ENCODE assay signal across 8 mouse cellular contexts in genomic region chr5:36795647-36796295, GRCm38 (mm10). TPM values are rescaled to one million over a fixed set of nuclear protein-coding genes. Genes with fewer than 3 reads are reported as not detected.
DNase-seq lines count a peak whose midpoint lies in the region; ATAC-seq lines count a peak whose summit lies in the region.
"Not testable (repeated sequence)": the region's sequence is repeated elsewhere in the genome, so short reads cannot be mapped to it uniquely, and the experiment has no call there.

No protein-coding gene starts in this region.

- peak; percentile 24 for ATAC-seq in inflammation-experienced regulatory T-cells, adult 6 months
- peak; percentile 19 for ATAC-seq in megakaryocyte, adult 5-6 weeks (ENCODE audit: poor library complexity, severe bottlenecking)

- DNase-seq in adrenal gland, adult 18-20 months (ENCODE audit: low spot score in 2 of 2) = peak; percentile 72
- DNase-seq in embryo, embryonic 10.5 days (ENCODE audit: low spot score) = peak; percentile 75
- peak; percentile 77 for DNase-seq in gastrocnemius, postnatal 14 days
- peak; percentile 39 to 67 for DNase-seq in left cerebral cortex, adult 9 months (ENCODE audit: low spot score in 2 of 2)
- peak; percentile 79 to 84 for DNase-seq in right cerebral cortex, postnatal 10 days (ENCODE audit: low spot score in 2 of 2)
- peak; percentile 68 for DNase-seq in urinary bladder, postnatal 14 days (ENCODE audit: low spot score)

- intact Hi-C loops in gastrocnemius, postnatal 14 days (cut with DNase I; ENCODE audit: low total_unique reads) = not testable (repeated sequence)

RNA-seq across cellular contexts. Expression of gene Mrfap1, which starts 0.8 kb away (rescaled TPM):
- 100 to 1,000 TPM; 581 to 655 TPM for total RNA-seq in adrenal gland, adult 18-20 months (2021)
- 100 to 1,000 TPM; 264 to 293 TPM for total RNA-seq in gastrocnemius, postnatal 14 days (2021)
- 10 to 100 TPM; 78.5 to 96.4 (median 94.8) TPM for polyA plus RNA-seq in inflammation-experienced regulatory T-cells, adult 6 months (2017; shearing (Covaris generic))
- total RNA-seq in megakaryocyte, adult 5-6 weeks (2015) = 194 and 201 TPM in 2 replicates
- 227 and 275 TPM in 2 replicates for total RNA-seq in megakaryocyte, adult 5-6 weeks (2017)

RNA-seq across cellular contexts. Expression of gene Man2b2, which starts 34.7 kb away (rescaled TPM):
- total RNA-seq in adrenal gland, adult 18-20 months (2021) = 10 to 100 TPM; 53.6 to 57.2 TPM
- total RNA-seq in gastrocnemius, postnatal 14 days (2021) = 1 to 10 TPM; 6.8 to 9.1 TPM
- 10 to 100 TPM; 20.7 to 27.4 (median 23.2) TPM for polyA plus RNA-seq in inflammation-experienced regulatory T-cells, adult 6 months (2017; shearing (Covaris generic))
- total RNA-seq in megakaryocyte, adult 5-6 weeks (2015) = 29.5 and 42.3 TPM in 2 replicates
- total RNA-seq in megakaryocyte, adult 5-6 weeks (2017) = 19.7 and 23.9 TPM in 2 replicates

RNA-seq across cellular contexts. Expression of gene Bloc1s4, which starts 47.3 kb away (rescaled TPM):
- total RNA-seq in adrenal gland, adult 18-20 months (2021) = 10 to 100 TPM; 27.0 to 35.8 TPM
- total RNA-seq in gastrocnemius, postnatal 14 days (2021) = 1 to 10 TPM; 8.0 to 9.2 TPM
- polyA plus RNA-seq in inflammation-experienced regulatory T-cells, adult 6 months (2017; shearing (Covaris generic)) = 1 to 10 TPM; 1.0 to 1.9 (median 1.1) TPM
- total RNA-seq in megakaryocyte, adult 5-6 weeks (2015) = 11.4 and 14.9 TPM in 2 replicates
- 12.2 and 13.2 TPM in 2 replicates for total RNA-seq in megakaryocyte, adult 5-6 weeks (2017)

Comparison
In these comparisons a context has a peak if more than half of its experiments do, and no peak if none do; other contexts are left out.
1. Peak in every context shown above with its lines: DNase-seq and ATAC-seq.